Mouse (Mus musculus) cerebellum, adult 2 months (tissue): ENCODE results near the gene Gm45785. TPM values are rescaled to one million over a fixed set of nuclear protein-coding genes. Genes with fewer than 3 reads are reported as not detected.

Experiments
- DNase-seq, 2 experiments: peaks; one replicate each; pipeline ENCODE4 v3.0.0; 2021
- H3K27ac ChIP-seq: fragments of 200-500 bp; 2 replicates; pipeline ENCODE4 v1.5.1; 2012; ENCODE audit warnings: low read length, control low read depth, inconsistent platforms; ENCODE audit not compliant: insufficient read depth
- H3K27me3 ChIP-seq: fragments of 200-500 bp; 2 replicates; pipeline ENCODE4 v1.6.1; 2012; ENCODE audit warnings: inconsistent platforms, mild to moderate bottlenecking, low read length, moderate library complexity; ENCODE audit not compliant: control insufficient read depth, insufficient read depth
- H3K4me1 ChIP-seq: fragments of 200-500 bp; 2 replicates; pipeline ENCODE4 v1.6.1; 2011; ENCODE audit warnings: low read length; ENCODE audit not compliant: control insufficient read depth, insufficient read depth
- H3K4me3 ChIP-seq: fragments of 200-500 bp; replicated peaks from 2 replicates; pipeline ENCODE3; 2011; ENCODE audit warnings: mild to moderate bottlenecking, low read depth, low read length, control low read depth; ENCODE audit not compliant: insufficient read depth
- CTCF ChIP-seq: fragments of 200-500 bp; IDR thresholded peaks from 2 replicates; pipeline ENCODE4 v1.5.1; 2011; ENCODE audit warnings: low read depth, mild to moderate bottlenecking, control low read depth, low read length, moderate library complexity, borderline replicate concordance; ENCODE audit not compliant: insufficient read depth
- POLR2A ChIP-seq: fragments of 200-500 bp; IDR thresholded peaks from 2 replicates; pipeline ENCODE4 v1.6.1; 2011; ENCODE audit warnings: low read length, control low read depth, borderline replicate concordance; ENCODE audit not compliant: insufficient read depth
- WGBS: fragments of 180-500 bp; shearing (Covaris S2); methylation state at CpG from one replicate; pipeline ENCODE4 v1.1.7; 2018; 5-methylcytosine and 5-hydroxymethylcytosine counted together
- polyA plus RNA-seq: library from polyadenylated mRNA; depleted of rRNA; stranded (reverse); fragments of >200 nt; gene quantifications from 2 replicates; pipeline ENCODE4 v1.2.3, GENCODE M21; 2012

Gene Gm45785
- polyA plus RNA-seq, 1 experiment: 0.15 TPM

DNA sequence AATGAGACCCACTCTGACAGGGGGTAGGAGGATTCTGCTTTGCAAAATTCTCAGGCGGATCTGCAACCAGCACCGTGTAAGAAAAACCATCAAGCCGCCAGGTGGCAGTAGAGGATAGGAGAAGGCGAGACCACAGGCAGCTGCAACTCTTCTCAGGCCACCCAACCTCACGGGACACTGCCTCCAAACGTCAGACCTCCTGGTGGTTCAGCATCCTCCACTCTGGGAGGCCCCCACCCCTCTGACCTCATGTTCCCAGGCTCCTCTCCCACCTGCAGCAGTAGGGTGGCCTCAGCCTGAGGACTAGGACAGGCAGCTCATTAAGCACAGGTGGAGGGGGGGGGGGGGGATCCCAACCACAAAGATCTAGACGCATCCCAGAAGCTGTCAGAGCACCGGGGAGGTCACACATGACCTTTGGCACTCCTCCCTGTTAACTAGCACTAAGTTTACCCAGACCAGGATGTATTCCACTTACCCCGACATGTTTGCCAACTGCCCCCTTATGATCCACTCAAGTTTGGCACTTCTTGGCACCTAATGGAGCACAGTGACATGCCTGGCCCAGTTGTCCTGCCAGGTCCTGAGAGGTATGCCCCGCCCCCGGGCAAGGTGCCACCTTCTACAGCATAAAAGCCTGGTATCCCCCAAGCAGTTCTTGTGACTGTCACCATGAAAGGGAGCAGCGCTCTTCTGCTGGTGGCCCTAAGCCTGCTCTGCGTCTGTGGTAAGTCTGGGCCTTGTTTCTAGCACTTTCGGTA is 11.0 kb downstream of the Gm45785 start, which contains the start of gene Scgb1c1:
Scgb1c1 (plus strand) TSS at position 643 of the 761 bp plus-strand sequence.
- H3K27me3 ChIP-seq: no peaks in the 10 kb centered on the region
- TF ChIP-seq POLR2A (no peak), CTCF (peak; percentile 97)
- H3K4me1 ChIP-seq: no peaks in the 10 kb centered on the region
- 19% methylated on average over 14 of the region's 14 CpGs for WGBS
- DNase-seq: peak; percentile 79 to 90
- H3K27ac ChIP-seq: no peak within 1 kb of the TSS
- no peak within 1 kb of the TSS for H3K4me3 ChIP-seq

DNA sequence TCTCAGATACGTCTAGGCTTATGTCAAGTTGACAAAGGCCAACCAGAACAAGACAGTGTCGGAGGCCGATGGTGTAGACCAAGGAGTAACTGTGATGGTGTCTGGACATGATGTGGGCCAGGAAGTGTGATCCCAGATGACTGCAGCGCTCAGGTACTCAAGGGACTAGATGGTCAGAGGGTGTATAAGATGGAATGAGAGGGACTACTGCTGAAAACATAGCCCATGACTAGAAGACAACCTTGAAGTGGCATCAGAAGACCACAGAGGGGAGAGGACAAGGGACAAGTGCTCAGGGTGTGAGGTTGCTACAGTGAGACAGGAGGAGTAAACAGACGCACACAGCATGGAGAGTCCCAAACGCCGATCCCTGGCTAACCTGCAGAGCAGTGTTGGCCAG is 12.3 kb downstream of the Gm45785 start:
- DNase-seq: no peak
- TF ChIP-seq CTCF (no peak), POLR2A (no peak)
- Histone ChIP-seq H3K27me3 (no peaks in the 10 kb centered on the region), H3K27ac (no peak overlapping the region), H3K4me3 (no peak overlapping the region), H3K4me1 (no peaks in the 10 kb centered on the region)
- WGBS: 74% methylated on average over 7 of the region's 7 CpGs

DNA sequence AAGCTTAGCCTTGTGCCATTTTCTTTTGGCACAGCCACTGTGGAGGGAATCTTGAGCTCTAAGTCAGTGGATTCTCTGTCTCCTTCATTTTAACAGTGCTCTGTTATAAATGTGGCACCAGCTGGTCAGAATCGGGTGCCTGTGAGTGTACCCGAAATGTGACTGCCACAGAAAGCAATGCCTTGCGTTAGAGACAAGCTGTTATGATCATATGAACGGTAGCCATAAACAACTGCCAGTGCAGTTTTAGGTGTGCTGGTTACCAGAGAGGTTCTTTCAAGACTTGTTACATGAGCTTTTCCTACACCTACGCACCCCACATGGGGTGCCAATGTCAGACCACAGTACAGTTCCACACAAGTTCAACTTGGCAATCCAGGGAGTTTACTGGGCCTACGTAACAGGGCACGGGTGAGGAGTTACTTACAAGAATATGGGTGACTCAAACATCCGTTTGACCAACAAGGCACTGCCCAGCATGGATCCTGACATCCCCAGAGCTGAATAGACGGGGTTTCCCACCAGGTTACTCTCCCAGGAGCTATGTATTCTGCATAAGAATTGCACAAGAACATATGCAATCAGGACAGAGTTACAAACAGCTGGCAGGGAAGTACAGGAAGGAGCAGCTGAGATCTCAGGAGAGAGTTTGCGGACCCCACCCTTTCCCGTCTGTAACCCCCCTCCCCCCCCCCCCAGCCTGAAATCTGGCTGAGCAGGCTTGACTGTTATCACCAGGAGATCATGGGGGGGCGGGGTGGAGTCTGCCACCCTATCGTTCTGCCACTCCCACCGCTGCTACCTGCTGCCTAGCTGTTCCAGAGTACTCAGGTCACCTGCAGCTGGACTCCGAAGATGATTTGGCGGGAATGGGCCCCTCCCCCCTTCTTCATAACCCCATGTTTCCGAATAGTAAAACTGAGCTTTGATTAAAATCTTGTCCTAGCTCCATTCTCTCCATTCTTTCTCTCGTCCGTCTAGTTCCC is 15.1 kb downstream of the Gm45785 start:
- WGBS: 40% methylated on average over 19 of the region's 19 CpGs
- no peaks in the 10 kb centered on the region for H3K4me1 ChIP-seq

DNA sequence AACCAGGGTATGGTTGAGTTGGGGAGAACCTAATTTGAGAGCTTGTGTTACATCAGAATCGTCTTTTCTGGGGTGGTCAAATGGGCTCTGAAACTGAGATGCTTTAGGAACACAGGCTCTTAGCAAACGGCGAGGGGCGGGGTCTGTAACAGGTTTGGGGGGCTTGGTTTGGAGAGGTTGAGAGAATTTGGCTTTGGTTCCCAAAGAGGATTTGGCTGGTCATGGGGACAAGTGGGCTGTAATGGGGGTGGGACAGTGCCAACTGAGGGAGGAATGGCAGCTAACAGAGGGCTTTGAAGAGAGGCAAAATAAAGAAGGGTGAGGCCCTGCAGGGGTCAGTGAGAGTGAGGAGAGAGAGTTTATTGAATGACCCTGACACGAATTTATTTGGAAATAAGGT is 16.6 kb downstream of the Gm45785 start:
- Histone ChIP-seq H3K4me3 (no peak overlapping the region), H3K27ac (no peak overlapping the region), H3K4me1 (no peaks in the 10 kb centered on the region), H3K27me3 (no peaks in the 10 kb centered on the region)
- 54% methylated on average over 5 of the region's 5 CpGs for WGBS
- DNase-seq: no peak
- TF ChIP-seq CTCF: no peak
- no peak for TF ChIP-seq POLR2A

More for the DNA sequence above, 15.1 kb downstream of the Gm45785 start:
- DNase-seq: no peak
- H3K4me3 ChIP-seq: no peak overlapping the region
- no peak overlapping the region for H3K27ac ChIP-seq
- no peak for TF ChIP-seq CTCF
- no peak for TF ChIP-seq POLR2A
- H3K27me3 ChIP-seq: no peaks in the 10 kb centered on the region

DNA sequence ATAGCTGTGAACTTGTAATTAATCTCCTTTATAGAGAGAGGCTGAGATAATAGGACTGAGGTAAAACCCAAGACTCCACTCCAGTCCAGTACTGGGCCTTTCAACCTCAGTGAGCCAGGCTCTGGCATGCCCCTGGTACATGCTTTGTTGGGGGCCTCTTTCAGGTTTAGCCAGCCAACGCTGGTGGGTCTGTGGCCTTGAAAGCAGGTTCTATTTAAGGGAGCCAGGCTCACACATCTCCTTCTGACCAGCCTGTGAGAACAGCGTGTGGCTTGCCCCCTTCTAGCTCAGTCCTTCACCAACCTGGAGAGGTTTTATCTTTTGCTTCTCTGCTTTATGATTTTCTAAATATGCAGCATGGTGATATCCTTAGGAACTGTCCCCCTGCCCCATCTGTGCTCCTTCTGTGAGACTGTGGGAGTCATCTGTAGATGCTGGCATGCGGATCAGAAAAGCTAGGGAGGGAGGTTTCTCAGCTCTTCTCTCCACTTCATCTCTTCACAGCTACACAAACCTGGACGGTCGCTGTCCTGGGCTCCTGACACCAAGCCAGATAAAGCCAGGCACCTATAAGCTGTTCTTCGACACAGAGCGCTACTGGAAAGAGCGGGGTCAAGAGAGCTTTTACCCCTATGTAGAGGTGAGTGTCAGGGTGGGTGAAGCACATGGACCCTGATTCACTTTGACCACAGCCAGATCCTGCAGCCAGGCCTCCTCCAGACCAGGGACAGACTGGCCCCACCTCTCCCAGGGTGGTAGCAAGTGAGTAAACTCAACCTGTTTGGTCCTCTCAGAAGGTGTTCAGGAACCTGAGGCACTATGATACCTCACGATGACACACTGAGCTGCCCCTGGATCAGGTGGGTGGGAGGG is 19.7 kb downstream of the Gm45785 start:
- 62% methylated on average over 9 of the region's 9 CpGs for WGBS
- no peaks in the 10 kb centered on the region for H3K27me3 ChIP-seq
- H3K4me3 ChIP-seq: no peak overlapping the region
- H3K27ac ChIP-seq: no peak overlapping the region
- TF ChIP-seq CTCF (no peak), POLR2A (no peak)
- no peak for DNase-seq
- no peaks in the 10 kb centered on the region for H3K4me1 ChIP-seq

DNA sequence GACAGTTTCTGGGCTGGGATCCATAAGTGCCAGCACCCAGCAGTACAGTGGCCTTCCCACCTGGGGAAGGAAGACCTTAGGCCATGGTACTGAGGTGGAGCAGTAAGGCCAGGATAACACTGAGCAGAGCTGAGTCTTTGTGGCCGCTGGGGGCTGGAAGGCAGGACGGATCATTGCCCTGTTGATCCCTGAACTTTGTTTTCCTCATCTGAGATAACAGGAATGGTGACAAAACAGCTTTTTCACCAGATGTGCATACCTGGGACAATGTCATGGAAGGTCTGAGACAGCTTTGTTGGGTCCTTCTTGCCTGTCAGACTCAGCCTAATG is 20.4 kb downstream of the Gm45785 start:
- H3K4me1 ChIP-seq: no peaks in the 10 kb centered on the region
- H3K27ac ChIP-seq: no peak overlapping the region
- WGBS: 84% methylated on average over 2 of the region's 2 CpGs
- no peaks in the 10 kb centered on the region for H3K27me3 ChIP-seq
- DNase-seq: no peak
- TF ChIP-seq CTCF: no peak
- no peak overlapping the region for H3K4me3 ChIP-seq

DNA sequence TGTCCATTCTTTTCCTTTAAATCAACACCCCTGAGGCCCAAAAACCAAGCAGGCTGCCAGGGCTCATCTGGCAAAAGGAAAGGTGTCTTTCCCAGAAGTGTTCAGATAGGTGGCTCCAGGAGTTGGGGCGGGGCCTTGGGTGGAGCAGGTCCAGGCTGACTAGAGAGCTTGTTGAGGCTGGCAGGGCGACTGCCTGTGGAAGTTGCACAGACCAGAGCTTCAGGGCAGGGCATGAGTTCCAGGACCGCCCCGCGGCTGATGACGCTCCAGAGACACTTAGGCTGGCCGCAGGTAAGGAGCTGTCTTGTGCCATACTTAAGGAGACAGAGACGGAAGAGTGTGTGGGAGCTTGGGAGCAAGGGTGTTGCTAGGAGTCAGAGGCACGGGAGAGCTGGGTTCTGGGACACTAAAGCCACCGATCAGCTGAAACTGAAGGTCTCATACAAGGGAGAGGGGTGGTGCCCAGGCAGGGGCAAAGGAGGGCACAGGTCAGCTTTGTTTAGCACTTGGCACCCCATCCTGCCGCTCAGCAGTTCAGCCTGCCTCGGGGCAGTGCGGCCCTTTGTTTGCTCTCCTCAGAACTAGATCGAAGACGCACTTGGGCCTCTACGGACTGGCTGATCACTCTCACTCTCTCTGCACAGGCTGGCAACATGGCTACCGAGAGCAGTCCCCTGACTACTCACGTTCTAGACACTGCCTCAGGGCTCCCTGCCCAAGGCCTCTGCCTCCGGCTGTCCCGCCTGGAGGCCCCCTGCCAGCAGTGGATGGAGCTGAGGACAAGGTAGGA is 21.0 kb downstream of the Gm45785 start, which contains the start of gene Urah:
Urah (plus strand) TSS at position 51 of the 790 bp plus-strand sequence.
- Histone ChIP-seq H3K4me3 (no peak within 1 kb of the TSS), H3K27me3 (no peaks in the 10 kb centered on the region), H3K4me1 (no peaks in the 10 kb centered on the region), H3K27ac (no peak within 1 kb of the TSS)
- no peak for DNase-seq
- TF ChIP-seq CTCF (no peak), POLR2A (no peak)
- WGBS: 57% methylated on average over 20 of the region's 20 CpGs
